Mouse (Mus musculus) heart, adult 18-20 months (tissue): ENCODE measurements around the gene Kcnh3. TPM values are rescaled to one million over a fixed set of nuclear protein-coding genes. Genes with fewer than 3 reads are reported as not detected.
A peak's percentile ranks its signal among the peaks of the same experiment; 100 is the strongest.

ENCODE experiments used
- DNase-seq, 2 experiments: peaks; one replicate each; pipeline ENCODE4 v3.0.0; 2021 to 2022; ENCODE audit warnings: mixed read lengths in 1 of 2
- long read RNA-seq, 2 experiments: library from polyadenylated mRNA; stranded (forward); transcript quantifications; one replicate each; pipeline ENCODE4 v2.0.0; 2021
- total RNA-seq, 2 experiments: library from RNA; stranded (reverse); gene quantifications; 2 replicates each; pipeline ENCODE4 v1.2.3; 2021

Gene Kcnh3
- under 1 TPM in 1 of 2 experiments, not detected in 1; 0.15 TPM for total RNA-seq
- long read RNA-seq, experiment 1, result 0 reads
- long read RNA-seq, experiment 2, result 0 reads

DNA sequence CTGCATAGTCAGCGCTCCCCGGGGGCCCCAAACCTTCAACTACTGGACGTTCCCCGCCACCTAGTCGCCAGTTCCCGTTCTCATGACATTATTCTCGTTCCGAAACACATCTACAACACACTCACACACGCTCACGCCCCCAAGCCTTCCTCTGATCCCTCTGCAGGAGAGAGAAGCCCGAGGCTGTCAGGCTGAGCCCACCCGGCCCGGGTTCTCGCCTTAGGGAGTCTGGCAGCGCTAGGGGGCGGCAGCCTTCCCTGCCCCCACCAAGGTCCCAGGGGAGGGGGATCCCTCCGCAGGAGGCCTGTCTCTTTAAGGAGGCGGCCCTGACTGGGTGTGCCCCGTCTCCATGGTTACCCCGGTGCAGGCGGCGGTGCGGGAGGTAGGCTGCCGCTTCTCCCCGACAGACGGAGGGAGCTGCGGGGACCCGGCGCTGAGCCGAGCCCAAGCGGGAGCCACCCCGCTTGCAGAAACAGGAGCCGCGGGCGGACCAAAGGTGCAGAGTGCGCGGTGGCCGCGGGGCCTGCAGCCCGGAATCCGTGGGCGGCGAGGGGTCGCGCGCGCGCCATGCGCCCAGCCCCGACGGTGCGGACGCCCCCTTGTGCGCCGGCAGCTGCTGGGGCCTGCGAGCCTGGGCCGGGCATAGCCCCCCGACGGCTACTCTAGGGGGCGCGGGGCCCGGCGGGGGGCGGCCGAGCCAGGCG, at the start of gene Kcnh3:
Gene Kcnh3 (plus strand): TSS at position 654 of the 704 bp plus-strand sequence.
- DNase-seq, result peak; percentile 42 to 53

DNA sequence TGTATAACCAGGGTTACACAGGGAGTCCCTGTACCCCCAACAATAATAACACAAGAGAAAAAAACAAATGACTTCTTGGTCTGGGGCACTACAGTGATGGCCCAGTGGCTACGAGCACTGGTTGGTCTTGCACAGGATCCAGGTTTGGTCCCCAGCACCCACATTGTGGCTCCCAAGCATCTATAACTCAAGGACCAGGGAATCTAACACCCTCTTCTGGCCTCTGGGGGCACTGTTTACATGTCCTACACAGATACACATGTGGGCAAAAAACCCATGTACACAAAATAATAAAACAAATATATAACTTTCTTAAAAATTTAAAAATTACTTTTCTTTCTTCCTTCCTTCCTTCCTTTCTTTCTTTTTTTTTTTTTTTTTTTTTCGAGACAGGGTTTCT, 45.0 kb upstream of the Kcnh3 start:
- DNase-seq, result no peak

DNA sequence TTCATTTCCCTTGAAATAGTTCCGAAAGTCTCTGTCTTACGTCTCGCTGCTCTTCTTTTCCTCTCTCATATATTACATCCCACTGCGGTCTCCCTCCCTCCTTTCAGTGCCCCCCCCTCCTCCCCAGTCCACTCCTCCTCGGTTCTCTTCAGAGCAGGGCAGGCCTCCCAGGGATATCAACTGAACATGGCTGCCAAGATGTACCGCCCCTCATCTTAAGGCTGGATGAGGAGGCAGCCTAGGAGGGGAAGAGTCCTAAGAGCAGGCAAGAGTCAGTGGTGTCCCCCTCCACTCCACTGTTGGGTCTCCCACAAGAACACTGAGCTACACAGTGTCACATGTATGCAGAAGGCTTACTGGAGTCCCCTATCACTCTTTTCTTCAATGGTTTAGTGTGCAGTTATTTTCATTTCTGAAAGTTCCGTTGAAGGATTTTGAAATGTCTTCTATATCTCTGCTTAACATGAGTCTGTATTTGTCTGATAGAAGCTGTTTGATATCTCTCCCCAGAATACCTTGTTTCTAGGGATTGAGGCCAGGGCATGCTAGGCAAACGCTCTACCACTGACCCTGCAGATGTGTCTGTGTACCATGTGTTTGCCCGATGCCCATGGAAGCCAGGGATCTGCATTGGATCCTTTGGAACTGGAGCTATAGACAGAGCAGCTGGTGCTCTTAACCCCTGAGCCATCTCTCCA, 40.3 kb upstream of the Kcnh3 start:
- no peak for DNase-seq

DNA sequence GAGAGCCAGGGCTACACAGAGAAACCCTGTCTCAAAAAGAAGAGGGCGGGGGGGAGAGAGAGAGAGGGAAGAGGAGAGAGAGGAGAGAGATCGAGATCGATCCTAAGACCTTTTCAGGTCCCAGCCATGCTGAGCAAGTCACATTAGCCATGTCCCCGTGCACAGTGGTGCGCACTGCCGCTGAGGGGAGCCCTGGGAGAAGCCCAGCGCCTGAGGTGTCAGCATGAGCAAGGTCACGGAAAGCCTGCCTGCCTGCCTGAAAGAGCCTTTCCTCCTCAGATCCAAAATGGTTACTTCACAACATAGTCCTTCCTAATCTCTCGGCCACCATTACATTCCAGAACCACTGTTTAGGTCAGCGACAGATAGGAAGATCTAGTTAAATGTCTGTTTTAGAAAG, 30.3 kb upstream of the Kcnh3 start:
- no peak for DNase-seq

DNA sequence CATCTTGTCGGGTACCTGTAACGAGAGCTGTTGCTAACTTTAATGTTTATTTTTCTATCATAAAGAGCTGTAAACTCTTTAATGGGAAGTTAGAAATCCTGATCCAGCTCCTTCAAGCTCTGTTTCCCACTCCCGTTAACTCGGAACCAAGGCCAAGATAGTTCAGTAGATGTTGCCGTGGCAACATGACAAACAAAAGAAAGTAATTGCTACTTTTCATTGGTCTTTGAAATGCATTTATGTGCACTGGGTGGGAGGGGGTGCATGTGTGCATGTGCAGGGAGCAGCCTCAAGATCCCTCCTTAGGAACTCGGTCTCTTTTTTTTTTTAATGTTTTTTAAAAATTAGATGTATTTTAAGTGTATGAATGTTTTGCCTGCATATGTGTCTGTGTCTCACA, 29.6 kb upstream of the Kcnh3 start:
- no peak for DNase-seq

DNA sequence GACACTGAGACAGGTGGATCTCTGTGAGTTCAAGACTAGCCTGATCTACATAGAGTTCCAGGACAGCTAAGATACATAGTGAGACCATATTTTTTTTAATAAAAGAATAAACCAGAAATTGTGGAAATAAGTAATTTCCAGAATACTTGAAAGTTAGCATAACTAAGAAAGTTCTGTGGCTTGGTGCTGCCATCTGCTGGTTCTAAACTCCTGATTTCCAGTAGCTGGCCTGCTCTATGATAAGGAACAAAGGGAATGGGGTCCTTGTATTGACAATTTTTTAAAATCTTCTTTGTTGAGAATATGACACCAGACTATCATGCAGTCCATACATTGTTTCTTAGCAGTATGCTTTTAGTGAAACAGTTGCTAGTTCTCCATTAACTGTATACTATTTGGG, 25.9 kb upstream of the Kcnh3 start:
- DNase-seq, result peak in 1 of 2 experiments; percentile 58

DNA sequence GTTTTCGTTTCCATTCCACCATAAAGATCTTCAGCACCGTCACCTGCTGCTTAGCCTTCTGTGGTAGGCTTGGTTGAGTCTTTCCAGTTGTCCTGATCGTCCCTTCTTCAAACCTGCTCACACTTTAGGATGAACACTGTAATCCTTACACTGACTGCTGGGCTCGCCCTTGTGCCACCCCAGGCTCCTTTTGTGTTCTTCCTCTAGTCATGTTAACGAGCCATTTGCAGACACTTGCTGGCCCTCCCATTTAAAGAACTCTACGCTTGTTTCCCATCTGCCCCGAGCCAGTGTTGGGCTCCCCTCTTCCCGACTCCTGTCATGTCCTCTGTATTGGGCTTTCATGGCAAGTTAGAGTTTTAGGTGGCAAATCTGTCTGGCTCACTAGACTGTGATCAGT, 18.7 kb upstream of the Kcnh3 start:
- DNase-seq, result no peak

DNA sequence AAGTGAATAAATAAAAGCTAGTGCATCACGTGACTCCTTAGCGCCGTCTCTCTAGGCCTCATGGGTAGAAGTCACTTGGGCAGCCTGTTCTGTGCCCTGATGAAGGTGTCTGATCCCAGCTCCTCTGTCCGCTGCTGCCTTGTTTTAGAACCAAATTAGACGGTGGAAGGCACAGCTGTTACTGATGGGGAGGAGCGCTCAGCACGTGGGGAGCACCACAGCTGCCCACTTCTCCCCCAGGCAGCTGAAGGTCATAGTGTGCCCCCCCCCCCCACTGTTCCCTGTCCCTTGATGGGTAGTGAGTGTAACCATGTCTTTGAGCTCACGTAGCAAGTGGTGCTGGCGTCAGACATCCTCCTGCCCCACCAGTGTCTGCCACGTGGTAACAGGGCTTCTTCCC, 11.5 kb upstream of the Kcnh3 start:
- no peak for DNase-seq

DNA sequence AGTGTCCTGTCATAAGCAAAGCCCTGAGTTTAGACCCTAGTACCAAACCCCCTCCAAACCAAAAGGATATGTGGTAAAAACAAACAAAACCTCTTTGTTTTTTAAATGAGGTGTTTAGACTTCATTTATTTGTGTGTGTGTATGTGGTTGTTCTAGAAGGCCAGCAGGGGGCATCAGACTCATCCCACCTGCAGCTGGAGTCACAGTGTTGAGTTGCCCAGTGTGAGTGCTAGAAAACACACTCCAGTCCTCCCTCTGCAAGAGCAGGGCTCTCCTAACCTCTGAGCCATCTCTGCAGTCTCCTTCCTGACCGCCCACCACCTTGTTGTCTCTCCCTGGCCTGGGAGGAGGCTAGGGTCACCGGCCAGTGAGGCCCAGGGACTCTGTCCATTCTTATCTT, 9.7 kb upstream of the Kcnh3 start:
- peak in 1 of 2 experiments; percentile 23 for DNase-seq

DNA sequence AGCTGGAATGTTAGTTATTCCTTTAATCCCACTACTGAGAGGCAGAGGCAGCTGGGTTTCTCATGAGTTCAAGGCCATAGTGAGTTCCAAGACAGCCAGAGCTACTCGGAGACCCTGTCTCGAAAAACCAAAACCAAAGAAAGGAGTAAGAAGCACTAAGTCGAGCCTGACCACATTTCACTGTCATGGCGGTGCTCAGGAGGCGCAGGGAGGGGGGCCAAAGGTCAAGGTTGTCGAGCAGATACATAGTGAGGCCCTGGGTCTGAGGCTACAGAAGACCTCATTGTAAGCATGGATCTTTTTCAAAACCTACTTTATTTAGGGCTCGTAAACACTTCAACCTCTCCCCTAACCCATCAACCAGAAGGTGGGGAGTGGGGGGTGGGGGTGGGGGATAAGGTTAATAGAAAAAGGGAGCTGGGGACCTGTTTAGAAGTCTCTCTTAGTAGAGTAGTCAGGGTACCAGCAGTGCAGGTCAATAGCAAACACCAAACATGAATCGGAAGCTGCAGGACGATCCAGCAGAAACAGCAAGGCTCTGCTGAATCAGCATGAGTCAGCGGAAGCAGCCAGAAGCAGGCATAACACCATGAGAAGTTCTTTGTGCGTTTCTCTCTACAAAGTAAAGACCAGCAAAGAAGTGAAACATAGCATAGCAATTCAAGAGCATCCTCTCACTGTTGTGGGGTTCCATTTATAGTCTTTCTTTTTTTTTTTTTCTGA, 8.8 kb upstream of the Kcnh3 start:
- DNase-seq, result no peak

DNA sequence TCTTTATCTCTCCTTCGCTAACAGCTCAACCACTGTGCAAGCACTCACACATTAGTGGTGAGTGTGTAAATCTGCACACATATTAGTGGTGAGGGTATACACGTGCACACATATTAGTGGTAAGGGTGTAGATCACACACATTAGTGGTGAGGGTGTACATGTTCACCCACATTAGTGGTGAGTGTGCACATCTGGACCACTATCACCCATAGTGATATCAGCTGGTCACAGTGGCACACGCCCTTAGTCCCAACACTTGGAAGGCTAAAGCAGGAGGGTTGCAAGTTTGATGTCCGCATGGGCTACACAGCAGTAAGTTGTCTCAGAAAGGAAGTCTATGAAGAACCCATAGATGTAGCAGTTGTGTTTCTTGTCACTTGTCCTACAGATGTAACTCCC, 7.0 kb upstream of the Kcnh3 start:
- DNase-seq, result no peak

DNA sequence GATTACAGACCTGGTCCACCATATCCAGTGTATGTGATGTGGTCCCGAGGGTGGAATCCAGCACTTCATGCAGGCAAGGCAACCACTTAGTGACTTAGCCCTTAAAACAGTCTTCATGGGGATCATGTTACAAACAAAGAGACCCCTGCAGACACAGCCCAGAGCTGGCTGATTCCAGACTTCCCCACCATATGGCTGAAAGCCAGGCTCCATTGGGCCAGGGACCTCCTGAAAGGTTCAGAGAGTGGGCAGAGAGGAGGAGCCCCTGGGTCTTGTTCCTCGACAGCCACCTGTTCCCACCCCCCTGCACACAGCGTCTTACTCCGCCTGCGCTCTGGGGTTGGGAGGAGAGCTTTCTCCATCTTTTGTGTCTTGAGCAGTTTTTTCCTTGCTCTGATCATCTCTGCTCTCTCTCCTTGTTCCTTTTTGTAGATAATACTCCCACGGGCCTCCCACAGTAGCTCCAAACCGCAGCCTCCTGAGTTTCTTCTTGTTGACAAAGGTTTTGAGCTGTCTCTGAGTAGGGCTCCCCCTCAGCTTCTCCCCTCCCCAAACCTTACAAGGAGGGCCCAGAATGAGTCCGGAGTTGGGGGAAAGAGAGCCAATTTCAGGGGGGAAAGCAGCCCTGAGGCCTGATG, 3.2 kb upstream of the Kcnh3 start:
- no peak for DNase-seq

DNA sequence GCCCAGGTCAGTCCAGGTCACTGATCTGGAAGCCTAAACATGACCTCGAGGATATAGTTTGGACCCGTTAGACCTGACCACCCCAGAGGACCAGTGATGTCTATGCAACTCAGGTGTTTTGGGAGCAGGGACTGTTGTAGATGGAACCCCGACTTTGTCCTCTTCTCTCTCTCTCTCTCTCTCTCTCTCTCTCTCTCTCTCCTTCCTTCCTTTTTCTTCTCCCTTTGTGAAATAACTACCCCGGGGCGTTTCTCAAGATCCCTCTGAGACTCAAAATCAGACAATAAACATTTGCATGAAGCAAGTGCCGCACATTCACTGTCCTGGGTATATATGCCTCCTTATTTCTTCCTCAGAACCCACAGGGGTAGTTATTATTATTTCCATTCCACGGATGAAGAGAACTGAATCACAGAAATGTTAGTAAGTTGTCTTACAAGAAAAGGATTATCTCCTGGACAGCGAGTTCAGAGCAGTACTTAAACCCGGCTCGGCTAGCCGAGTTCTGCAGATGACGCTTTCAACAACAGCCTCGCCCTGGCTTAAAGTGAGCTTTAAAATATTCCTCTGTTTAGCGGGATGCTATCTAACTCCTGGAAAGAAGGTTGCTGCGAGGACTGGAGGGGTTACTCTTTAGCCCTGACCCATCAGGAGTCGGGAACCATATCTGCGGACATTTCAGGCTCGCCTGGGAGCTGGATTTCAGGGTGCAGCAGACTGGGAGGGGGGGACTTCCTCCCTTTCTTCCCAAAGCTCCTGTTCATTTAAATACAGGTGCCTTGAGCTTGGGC, 1.7 kb upstream of the Kcnh3 start:
- no peak for DNase-seq

DNA sequence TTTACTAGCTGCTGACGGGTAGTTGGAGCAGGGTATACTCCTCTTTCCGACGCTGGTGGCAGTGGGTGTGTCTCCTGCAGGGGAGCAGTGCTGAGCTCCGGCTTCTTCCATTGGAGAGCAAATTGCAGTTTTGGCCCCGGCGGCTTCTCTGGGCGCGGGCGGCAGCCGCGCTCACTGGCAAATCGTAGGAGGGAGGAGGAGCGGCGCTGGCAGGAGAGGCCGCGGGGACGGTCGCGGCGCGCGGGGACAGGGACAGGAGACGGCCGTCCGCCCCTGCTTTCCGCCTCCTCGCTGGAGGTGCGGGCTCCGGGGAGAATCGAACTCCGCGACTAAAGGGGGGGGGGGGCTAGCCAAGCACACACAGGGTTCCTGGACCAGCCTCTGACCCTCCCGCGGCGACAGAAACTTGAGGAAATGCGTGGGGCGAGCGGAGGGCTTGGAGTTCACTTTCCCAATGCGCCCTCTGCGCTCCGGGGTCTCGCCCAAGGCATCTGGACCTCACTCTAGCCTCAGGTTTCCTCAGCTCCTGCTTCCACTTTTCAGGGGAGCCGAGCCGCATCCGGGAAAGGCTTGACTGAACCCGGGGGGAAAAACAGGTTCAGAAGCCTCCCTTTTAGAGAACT, 965 bp upstream of the Kcnh3 start:
- DNase-seq, result peak; percentile 42 to 54

DNA sequence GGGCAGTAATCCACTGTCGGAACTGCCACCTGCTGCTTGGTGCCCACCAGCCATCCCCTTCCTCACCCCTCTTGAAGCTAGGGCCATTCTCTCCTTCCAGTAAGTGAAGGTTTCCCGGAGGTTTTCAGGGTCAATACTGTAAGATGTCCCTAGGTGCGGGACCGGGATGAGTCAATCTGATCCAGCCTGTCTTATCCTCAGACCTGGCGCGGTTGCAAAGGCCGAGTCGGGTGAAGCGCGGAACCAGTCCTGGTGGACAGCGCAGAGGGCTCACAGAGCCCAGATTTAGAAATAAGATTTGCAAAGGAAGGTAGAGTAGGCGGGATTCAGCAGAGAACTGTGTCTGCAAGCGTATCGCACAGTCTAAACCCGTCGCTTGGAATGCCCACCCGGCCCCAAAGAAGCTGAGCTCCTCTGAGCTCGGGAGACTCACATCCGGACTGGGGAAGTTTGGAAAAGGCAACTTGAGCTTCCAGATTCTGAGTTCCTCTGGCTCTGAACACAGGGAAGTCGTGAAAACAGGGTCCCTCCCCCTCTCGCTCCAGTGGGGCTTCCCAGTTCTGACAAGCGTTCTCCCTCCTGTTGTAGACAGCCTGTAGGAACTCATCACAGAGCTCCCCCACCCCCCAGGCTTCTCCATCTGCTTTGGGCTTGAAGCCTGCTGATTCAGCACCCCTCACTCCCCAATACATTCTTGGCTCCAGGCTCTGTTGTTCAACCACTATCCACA, 585 bp downstream of the Kcnh3 start:
- DNase-seq, result peak in 1 of 2 experiments; percentile 22

DNA sequence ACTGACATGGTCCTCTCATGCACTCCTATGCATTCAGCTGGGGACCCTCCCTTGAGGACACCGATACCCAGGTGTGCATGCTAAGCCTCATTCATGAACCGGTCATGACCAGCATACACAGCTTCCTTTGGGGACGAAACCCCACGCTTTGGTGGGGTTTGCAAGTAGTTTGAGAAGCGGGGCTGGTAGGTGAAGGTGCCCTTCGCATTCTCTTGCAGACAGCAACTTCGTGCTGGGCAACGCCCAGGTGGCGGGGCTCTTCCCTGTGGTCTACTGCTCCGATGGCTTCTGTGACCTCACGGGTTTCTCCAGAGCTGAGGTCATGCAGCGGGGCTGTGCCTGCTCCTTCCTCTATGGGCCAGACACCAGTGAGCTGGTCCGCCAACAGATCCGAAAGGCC, 1.4 kb downstream of the Kcnh3 start:
- no peak for DNase-seq

DNA sequence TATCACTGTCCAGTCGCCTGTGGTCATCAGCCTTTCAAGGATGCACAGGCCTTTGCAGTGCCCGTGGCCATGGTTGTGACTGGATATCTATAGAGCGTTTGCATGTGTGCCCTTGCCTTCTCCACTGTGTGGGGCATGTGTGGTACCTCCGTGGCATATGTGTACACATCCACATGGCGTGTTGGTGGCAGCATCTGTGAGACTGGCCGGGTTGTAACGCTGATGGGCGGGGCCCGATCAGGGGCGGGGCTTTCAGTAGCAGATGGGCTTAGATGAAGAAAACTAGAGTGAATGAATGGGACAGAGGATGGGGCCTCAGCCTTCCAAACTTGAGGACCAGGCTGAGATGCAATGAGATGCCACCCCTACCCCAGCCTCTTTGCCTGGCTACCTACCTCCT, 7.3 kb downstream of the Kcnh3 start:
- no peak for DNase-seq

DNA sequence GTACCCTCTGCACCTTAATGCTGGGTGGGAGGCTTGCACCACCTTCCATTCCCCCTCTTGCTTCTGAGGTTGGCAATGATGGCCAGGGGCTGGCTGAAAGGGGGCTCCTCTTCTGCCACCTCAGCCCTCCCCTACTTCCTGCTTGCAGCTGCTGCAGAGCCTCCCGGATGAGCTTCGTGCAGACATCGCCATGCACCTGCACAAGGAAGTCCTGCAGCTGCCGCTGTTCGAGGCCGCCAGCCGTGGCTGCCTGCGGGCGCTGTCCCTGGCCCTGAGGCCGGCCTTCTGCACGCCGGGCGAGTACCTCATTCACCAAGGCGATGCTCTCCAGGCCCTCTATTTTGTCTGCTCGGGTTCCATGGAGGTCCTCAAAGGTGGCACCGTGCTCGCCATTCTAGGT, 9.1 kb downstream of the Kcnh3 start:
- DNase-seq, result no peak

DNA sequence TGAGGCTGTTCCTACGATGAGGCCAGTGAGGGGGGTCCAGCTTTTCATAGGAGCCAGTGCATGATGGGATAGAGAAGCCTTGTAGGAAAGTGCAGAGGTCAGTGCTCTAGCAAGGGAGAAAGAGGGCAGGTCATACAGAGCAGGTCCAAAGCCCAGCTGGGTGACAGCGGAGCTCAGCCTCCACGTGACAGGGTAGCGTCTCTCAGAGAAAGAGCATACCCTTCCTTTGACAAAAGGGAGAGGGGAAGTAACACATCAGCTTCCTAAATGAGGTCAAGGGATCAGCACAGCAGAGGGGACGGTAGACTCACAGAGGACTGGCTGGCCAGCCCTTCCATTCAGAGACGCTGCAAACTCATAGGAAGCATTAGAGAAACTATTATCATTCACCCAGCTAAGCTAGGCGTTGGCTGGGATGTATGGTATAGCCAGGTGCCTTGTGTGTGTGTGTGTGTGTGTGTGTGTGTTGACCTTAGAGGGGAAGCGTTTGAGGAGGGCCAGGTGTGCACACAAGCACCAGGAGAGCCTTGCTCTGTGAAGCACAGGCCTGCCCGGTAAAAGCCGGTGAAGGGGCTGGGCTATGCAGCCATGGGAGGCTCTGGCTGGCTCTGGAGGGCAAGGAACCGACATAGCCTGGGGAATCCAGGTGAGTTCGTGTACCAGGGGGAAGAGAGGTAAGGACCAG, 9.8 kb downstream of the Kcnh3 start:
- DNase-seq, result no peak

DNA sequence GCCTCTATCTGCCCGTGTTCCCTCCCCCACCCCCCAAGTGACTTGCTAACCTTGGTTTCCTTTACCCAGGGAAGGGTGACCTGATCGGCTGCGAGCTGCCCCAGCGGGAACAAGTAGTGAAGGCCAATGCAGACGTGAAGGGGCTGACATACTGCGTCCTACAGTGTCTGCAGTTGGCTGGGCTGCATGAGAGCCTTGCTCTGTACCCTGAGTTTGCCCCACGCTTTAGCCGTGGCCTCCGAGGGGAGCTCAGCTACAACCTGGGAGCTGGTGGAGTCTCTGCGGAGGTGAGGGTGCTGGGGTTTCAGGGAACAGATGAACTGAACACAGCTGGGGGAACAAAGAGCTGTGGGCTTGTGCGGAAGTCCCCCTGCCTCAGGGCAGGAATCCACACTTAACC, 13.3 kb downstream of the Kcnh3 start:
- DNase-seq, result no peak
